Comparison of ENCODE assay signal across 24 mouse cellular contexts in genomic region chr3:68476336-68476735, GRCm38 (mm10).
"Had no signal": no experiment of that assay in that cellular context is flagged by ENCODE, and none has a peak within 500 bp of the region (broad histone marks: within the 10 kb centered on the region; RNA-seq: fewer than 3 reads in every experiment).

No protein-coding gene starts in this region.

- H3K4me1 ChIP-seq: hindbrain, embryonic 15.5 days; limb, embryonic 13.5 days; limb, embryonic 15.5 days; liver, embryonic 12.5 days had no signal

- DNase-seq: gastrocnemius, adult 2 months; gastrocnemius, postnatal 10 days; gastrocnemius, postnatal 25 days; heart, adult 18-20 months; heart, postnatal 14 days; heart, postnatal 36 days; kidney, adult 11 months; kidney, adult 2 months; kidney, adult 9 months; kidney, postnatal 10 days; kidney, postnatal 36 days; layer of hippocampus, adult 9-11 months; layer of hippocampus, postnatal 36 days; left cerebral cortex, postnatal 4 days had no signal

- H3K9me3 ChIP-seq: heart, embryonic 13.5 days; heart, embryonic 15.5 days; hindbrain, embryonic 13.5 days; hindbrain, embryonic 15.5 days; limb, embryonic 13.5 days; limb, embryonic 15.5 days; liver, embryonic 12.5 days had no signal

- H3K27me3 ChIP-seq: heart, embryonic 13.5 days; heart, embryonic 15.5 days; hindbrain, embryonic 15.5 days; limb, embryonic 15.5 days; liver, embryonic 12.5 days had no signal

- H3K36me3 ChIP-seq: heart, embryonic 13.5 days; heart, embryonic 15.5 days; hindbrain, embryonic 13.5 days; hindbrain, embryonic 15.5 days; limb, embryonic 13.5 days; limb, embryonic 15.5 days; liver, embryonic 12.5 days had no signal

- H3K4me2 ChIP-seq: heart, embryonic 11.5 days; heart, embryonic 13.5 days; heart, embryonic 15.5 days; hindbrain, embryonic 13.5 days; hindbrain, embryonic 15.5 days; limb, embryonic 13.5 days; limb, embryonic 15.5 days; liver, embryonic 12.5 days had no signal

- H3K27ac ChIP-seq: gastrocnemius, adult 2 months; heart, embryonic 13.5 days; heart, embryonic 15.5 days; hindbrain, embryonic 13.5 days; hindbrain, embryonic 15.5 days; hindbrain, postnatal 0 days; limb, embryonic 13.5 days; limb, embryonic 15.5 days; liver, embryonic 12.5 days; liver, embryonic 14.5 days had no signal

- H3K9ac ChIP-seq: heart, embryonic 13.5 days; heart, embryonic 15.5 days; hindbrain, embryonic 13.5 days; hindbrain, embryonic 15.5 days; limb, embryonic 13.5 days; limb, embryonic 15.5 days; liver, embryonic 12.5 days; liver, embryonic 14.5 days had no signal

- ATAC-seq: hindbrain, postnatal 0 days; liver, embryonic 12.5 days had no signal

- H3K4me3 ChIP-seq: gastrocnemius, adult 2 months; heart, embryonic 13.5 days; heart, embryonic 15.5 days; hindbrain, embryonic 13.5 days; hindbrain, embryonic 15.5 days; limb, embryonic 13.5 days; limb, embryonic 15.5 days; liver, embryonic 12.5 days had no signal
